Mouse (Mus musculus) inflammation-experienced regulatory T-cells, adult 16 weeks (primary cell): ENCODE results near the gene Tmigd1. TPM values are rescaled to one million over a fixed set of nuclear protein-coding genes. Genes with fewer than 3 reads are reported as not detected.

Experiments used
- polyA plus RNA-seq: library from polyadenylated mRNA; unstranded; fragments of 100-300 nt; shearing (Covaris generic); gene quantifications from one replicate; pipeline ENCODE4 v1.2.1, GENCODE M21; 2017

Tmigd1 gene
- 0.88 TPM for polyA plus RNA-seq

DNA sequence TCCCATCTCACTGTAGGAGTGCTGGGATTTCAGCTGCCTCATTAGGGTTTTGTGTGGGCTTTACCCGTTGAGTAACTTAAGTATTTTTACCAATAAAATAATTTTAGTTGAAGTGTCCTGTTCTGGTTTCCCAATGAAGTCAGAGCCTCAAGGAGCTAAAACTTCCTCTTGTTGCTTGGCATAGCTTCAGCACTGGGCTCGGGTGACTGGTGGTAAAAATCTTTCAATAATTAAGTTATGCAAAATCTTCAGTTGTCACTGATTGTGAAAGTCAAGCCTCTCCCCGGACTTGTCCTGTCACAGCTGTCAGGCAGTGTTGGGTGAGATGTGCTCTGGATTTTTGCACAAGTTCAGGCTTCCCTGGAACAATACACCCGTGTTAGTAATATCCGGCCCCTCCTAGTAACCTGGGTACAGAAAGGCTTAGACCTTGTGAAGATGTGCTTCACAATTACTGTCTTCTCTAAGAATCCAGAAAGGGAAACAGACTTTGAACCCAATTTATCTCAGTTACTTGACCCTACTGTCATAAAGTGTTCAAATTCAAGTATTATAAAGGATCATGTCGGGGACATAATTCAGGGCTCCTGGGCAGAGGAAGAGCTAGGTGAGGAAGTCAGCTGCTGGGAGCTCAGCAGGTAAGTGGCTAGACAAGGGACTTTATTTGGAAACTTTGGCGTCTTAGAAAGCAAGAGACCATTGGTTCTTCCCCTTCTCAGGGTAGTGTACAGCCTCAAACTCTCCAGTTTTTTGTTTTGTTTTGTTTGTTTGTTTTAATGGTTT is at the start of gene Tmigd1:
Gene Tmigd1, plus strand, starts transcription at position 581 of the 783 bp plus-strand sequence.

DNA sequence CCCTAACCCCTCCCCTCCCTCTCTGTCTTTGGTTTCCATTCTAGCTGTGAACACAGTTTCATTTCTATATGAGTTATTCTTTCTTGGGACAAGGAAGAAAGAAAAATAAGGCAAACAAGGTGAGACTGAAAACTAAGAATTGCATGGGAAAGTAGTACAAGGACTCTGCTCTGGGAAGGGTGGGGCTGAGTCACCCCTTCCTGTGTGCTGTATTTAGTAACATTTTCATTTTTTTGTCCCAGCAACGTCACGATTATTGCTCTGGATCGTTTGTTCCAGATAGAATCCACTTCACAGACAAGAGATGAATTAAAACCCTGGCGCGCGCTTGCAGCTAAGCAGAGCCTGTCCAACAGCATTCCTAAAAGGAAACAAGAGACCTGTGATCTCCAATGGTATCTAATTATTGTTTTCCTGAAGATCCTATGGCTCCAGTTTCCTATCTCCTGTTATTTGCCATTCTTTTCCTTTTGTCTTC is 22.8 kb downstream of the Tmigd1 start, which contains the start of gene Blmh:
Gene Blmh, plus strand, starts transcription at position 51 of the 478 bp plus-strand sequence.

Other genes starting within 250 kb of the Tmigd1 start
- gene Bhlha9, start 229.7 kb upstream of the Tmigd1 start, polyA plus RNA-seq, result not detected
- gene Trarg1, start 222.4 kb upstream of the Tmigd1 start, polyA plus RNA-seq, result 0.11 TPM
- gene Gosr1, start 138.6 kb upstream of the Tmigd1 start, polyA plus RNA-seq, result 81.4 TPM
- gene Cpd, start 55.1 kb upstream of the Tmigd1 start, polyA plus RNA-seq, result 1.0 TPM
- 96.8 TPM for gene Blmh, start 22.6 kb downstream of the Tmigd1 start, polyA plus RNA-seq
- not detected for gene Slc6a4, start 96.4 kb downstream of the Tmigd1 start, polyA plus RNA-seq
- gene Nsrp1, start 176.3 kb downstream of the Tmigd1 start, polyA plus RNA-seq, result 46.9 TPM